Mouse (Mus musculus): Measurements from ENCODE around the gene Ncaph2. TPM values are rescaled to one million over a fixed set of nuclear protein-coding genes. Genes with fewer than 3 reads are reported as not detected.

Gene Ncaph2
- polyA plus RNA-seq, 1 experiment from 2014 or later, result 138 TPM

DNA sequence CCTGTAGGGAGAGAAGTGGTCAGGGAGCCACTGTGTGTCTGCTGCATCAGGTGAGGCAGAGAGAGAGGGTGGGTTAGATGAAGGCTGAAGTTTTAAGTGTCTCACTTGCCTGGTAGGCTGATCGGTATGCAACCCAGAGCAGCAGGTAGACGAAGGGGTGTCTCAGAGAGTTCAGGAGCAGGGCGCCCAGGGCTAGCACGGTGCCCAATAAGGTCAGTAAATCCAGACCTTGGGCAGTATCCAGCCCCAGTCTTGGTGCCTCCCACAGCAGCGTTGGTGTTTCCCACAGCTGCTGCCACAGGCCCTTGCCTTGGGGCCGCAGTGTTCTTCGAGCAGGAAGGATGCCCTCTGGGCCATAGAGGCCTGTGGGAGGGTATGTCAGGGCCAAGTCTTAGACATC lies 1.1 kb upstream of the Ncaph2 start:
- peak overlapping the region; percentile 90 for H3K4me3 ChIP-seq (replicated peaks; ENCODE audit: low read length)
- H3K27ac ChIP-seq (ENCODE audit: low read length), result no peak overlapping the region
- WGBS, result 86% methylated on average over 7 of the region's 7 CpGs
- peak overlapping the region; percentile 79 for H3K9ac ChIP-seq (replicated peaks; ENCODE audit: low read depth, low read length)
- no peaks in the 10 kb centered on the region for H3K27me3 ChIP-seq (replicated peaks; ENCODE audit: control insufficient read depth, insufficient read depth, low read length)
- ATAC-seq, result no peak
- H3K36me3 ChIP-seq (ENCODE audit: control insufficient read depth, insufficient read depth), result peaks cover 12% of the 10 kb centered on the region
- peak overlapping the region; percentile 83 for H3K4me2 ChIP-seq (ENCODE audit: low read length)
- no peaks in the 10 kb centered on the region for H3K9me3 ChIP-seq (ENCODE audit: control insufficient read depth, low read length)
- H3K4me1 ChIP-seq (replicated peaks; ENCODE audit: control insufficient read depth, insufficient read depth, low read length), result peaks cover 26% of the 10 kb centered on the region

DNA sequence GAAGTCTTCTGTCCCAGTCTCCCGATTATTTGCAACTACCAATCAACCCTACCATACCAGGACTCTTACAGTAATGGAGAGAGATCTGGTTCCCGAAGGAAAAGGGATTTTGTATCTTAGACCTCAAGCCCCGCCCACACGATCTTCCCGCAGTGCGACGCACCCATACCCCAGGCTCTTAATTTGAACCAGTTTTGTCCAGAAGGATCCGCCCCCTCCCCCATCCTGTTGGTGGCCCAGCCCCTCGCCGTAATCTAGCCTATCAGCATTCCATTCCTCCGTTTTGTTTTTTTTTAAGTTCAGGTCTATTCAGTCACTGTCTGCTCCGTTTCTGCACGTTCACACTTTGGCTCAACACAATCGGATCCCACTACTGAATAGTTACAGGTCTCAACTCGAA lies 853 bp downstream of the Ncaph2 start:
- peak; percentile 66 for ATAC-seq
- Histone ChIP-seq H3K27ac (ENCODE audit: low read length) (peak overlapping the region; percentile 81), H3K27me3 (replicated peaks; ENCODE audit: control insufficient read depth, insufficient read depth, low read length) (no peaks in the 10 kb centered on the region), H3K9ac (replicated peaks; ENCODE audit: low read depth, low read length) (peak overlapping the region; percentile 79), H3K4me2 (ENCODE audit: low read length) (peak overlapping the region; percentile 94), H3K9me3 (ENCODE audit: control insufficient read depth, low read length) (no peaks in the 10 kb centered on the region), H3K36me3 (ENCODE audit: control insufficient read depth, insufficient read depth) (peaks cover 14% of the 10 kb centered on the region), H3K4me1 (replicated peaks; ENCODE audit: control insufficient read depth, insufficient read depth, low read length) (peaks cover 26% of the 10 kb centered on the region), H3K4me3 (replicated peaks; ENCODE audit: low read length) (peak overlapping the region; percentile 90)
- under 1% methylated on average over 15 of the region's 15 CpGs for WGBS

- Histone ChIP-seq H3K9me3 (ENCODE audit: control insufficient read depth, low read length) (no peaks in the 10 kb centered on the region), H3K4me2 (ENCODE audit: low read length) (no peak overlapping the region), H3K27ac (ENCODE audit: low read length) (no peak overlapping the region), H3K27me3 (replicated peaks; ENCODE audit: control insufficient read depth, insufficient read depth, low read length) (no peaks in the 10 kb centered on the region), H3K9ac (replicated peaks; ENCODE audit: low read depth, low read length) (no peak overlapping the region), H3K4me1 (replicated peaks; ENCODE audit: control insufficient read depth, insufficient read depth, low read length) (peaks cover 26% of the 10 kb centered on the region), H3K36me3 (ENCODE audit: control insufficient read depth, insufficient read depth) (peaks cover 18% of the 10 kb centered on the region), H3K4me3 (replicated peaks; ENCODE audit: low read length) (no peak overlapping the region)
- WGBS, result 84% methylated on average over 3 of the region's 3 CpGs
- no peak for ATAC-seq
Measured at GRCm38 (mm10) chr15:89358784-89359183, 3.3 kb downstream of the Ncaph2 start.

- Histone ChIP-seq H3K9me3 (ENCODE audit: control insufficient read depth, low read length) (no peaks in the 10 kb centered on the region), H3K4me1 (replicated peaks; ENCODE audit: control insufficient read depth, insufficient read depth, low read length) (no peaks in the 10 kb centered on the region), H3K27ac (ENCODE audit: low read length) (no peak overlapping the region), H3K36me3 (ENCODE audit: control insufficient read depth, insufficient read depth) (peaks cover 47% of the 10 kb centered on the region), H3K4me2 (ENCODE audit: low read length) (no peak overlapping the region), H3K4me3 (replicated peaks; ENCODE audit: low read length) (no peak overlapping the region), H3K9ac (replicated peaks; ENCODE audit: low read depth, low read length) (no peak overlapping the region), H3K27me3 (replicated peaks; ENCODE audit: control insufficient read depth, insufficient read depth, low read length) (no peaks in the 10 kb centered on the region)
- ATAC-seq, result no peak
- 89% methylated on average over 7 of the region's 7 CpGs for WGBS
Measured at GRCm38 (mm10) chr15:89363051-89363450, 7.5 kb downstream of the Ncaph2 start.

DNA sequence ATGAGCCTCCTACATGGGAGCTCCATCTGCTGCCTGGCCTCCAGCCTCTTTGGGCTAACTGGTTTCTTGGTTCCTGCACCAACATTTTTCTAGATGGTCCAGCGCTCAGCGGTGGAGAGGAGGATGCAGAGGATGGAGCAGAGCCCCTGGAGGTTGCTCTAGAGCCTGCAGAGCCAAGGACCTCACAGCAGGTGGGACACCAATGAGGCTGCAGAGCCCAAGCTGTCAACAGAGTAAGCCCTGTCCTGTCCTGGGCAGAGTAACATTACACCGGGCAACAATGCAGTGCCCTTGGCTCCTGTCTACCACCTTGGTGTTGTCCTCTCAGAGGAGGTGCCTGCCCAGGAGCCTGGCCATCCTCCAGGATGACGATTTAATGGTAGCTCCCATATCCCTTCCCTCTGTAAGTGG lies 9.6 kb downstream of the Ncaph2 start:
- Histone ChIP-seq H3K27ac (ENCODE audit: low read length) (no peak overlapping the region), H3K4me3 (replicated peaks; ENCODE audit: low read length) (no peak overlapping the region), H3K9me3 (ENCODE audit: control insufficient read depth, low read length) (no peaks in the 10 kb centered on the region), H3K36me3 (ENCODE audit: control insufficient read depth, insufficient read depth) (peaks cover 58% of the 10 kb centered on the region), H3K4me2 (ENCODE audit: low read length) (no peak overlapping the region), H3K27me3 (replicated peaks; ENCODE audit: control insufficient read depth, insufficient read depth, low read length) (no peaks in the 10 kb centered on the region), H3K4me1 (replicated peaks; ENCODE audit: control insufficient read depth, insufficient read depth, low read length) (no peaks in the 10 kb centered on the region), H3K9ac (replicated peaks; ENCODE audit: low read depth, low read length) (no peak overlapping the region)
- ATAC-seq, result no peak
- WGBS, result 90% methylated on average over 4 of the region's 4 CpGs

DNA sequence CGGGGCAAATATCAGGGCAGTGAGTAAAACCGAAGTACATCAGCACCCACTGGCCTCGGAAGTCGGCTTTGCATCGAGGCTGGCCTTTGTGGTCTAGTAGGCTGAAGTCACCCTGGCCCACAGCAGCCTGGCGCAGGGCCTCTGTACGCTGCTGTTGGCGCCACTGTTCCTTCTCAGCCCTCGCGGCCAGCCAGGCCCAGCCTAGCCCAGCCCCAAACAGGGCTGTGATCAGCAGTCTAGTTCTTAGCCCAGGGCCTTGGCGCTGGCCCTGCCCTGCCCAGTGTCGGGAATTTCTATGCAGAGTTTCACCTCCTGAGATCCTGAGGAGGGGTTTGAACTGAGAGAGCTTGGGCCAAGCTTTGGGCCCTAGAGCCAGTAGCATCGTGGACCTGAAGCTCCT lies 16.5 kb downstream of the Ncaph2 start:
- ATAC-seq, result no peak
- peaks cover 10% of the 10 kb centered on the region for H3K27me3 ChIP-seq (replicated peaks; ENCODE audit: control insufficient read depth, insufficient read depth, low read length)
- no peaks in the 10 kb centered on the region for H3K9me3 ChIP-seq (ENCODE audit: control insufficient read depth, low read length)
- H3K27ac ChIP-seq (ENCODE audit: low read length), result no peak overlapping the region
- 89% methylated on average over 13 of the region's 13 CpGs for WGBS
- H3K4me3 ChIP-seq (replicated peaks; ENCODE audit: low read length), result no peak overlapping the region
- peaks cover 36% of the 10 kb centered on the region for H3K36me3 ChIP-seq (ENCODE audit: control insufficient read depth, insufficient read depth)
- no peak overlapping the region for H3K4me2 ChIP-seq (ENCODE audit: low read length)
- H3K4me1 ChIP-seq (replicated peaks; ENCODE audit: control insufficient read depth, insufficient read depth, low read length), result peaks cover 14% of the 10 kb centered on the region
- no peak overlapping the region for H3K9ac ChIP-seq (replicated peaks; ENCODE audit: low read depth, low read length)

GRCm38 (mm10) chr15:89372536-89372935 lies 17.0 kb downstream of the Ncaph2 start:
- H3K4me2 ChIP-seq (ENCODE audit: low read length), result peak overlapping the region; percentile 75
- no peak for ATAC-seq

DNA sequence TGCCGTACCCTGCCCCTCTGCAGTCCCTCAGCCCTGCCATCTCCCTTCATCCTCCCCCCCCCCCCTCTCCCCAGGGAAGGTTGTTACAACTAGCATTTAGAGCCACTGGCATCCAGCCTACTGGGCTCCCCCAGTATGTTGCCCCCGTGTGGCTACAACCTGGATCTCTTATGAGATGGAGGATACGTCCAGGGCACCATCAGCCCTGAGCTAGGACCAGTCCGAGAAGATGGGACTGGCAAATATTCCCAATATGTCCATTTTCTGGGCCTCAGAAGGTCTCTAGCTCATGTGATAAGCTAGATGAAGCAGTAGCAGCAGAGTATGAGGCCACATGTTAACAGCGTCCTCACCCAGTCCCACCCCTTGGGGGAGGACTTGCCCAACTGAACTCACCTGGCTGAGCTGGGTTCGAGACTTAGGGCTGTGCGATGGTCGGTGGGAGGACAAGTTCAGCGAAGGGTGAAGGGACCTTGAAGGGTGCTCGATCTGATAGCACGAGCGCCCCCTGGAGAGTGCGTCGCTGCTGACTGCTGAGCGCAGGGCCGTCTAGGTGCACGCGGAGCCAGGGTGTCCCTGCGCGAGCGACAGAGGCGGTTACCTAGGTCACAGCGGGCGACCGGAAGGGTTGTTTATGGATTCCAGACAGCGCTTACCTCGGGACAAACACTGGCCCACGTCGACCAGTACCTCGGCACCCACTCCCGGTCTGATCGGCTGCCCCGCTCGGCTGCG lies 17.7 kb downstream of the Ncaph2 start:
- peaks cover 14% of the 10 kb centered on the region for H3K4me1 ChIP-seq (replicated peaks; ENCODE audit: control insufficient read depth, insufficient read depth, low read length)

More at GRCm38 (mm10) chr15:89372536-89372935, 17.0 kb downstream of the Ncaph2 start:
- Histone ChIP-seq H3K27me3 (replicated peaks; ENCODE audit: control insufficient read depth, insufficient read depth, low read length) (peaks cover 15% of the 10 kb centered on the region), H3K9ac (replicated peaks; ENCODE audit: low read depth, low read length) (no peak overlapping the region), H3K9me3 (ENCODE audit: control insufficient read depth, low read length) (no peaks in the 10 kb centered on the region), H3K27ac (ENCODE audit: low read length) (no peak overlapping the region), H3K36me3 (ENCODE audit: control insufficient read depth, insufficient read depth) (peaks cover 36% of the 10 kb centered on the region), H3K4me3 (replicated peaks; ENCODE audit: low read length) (peak overlapping the region; percentile 89), H3K4me1 (replicated peaks; ENCODE audit: control insufficient read depth, insufficient read depth, low read length) (peaks cover 14% of the 10 kb centered on the region)
- 83% methylated on average over 7 of the region's 7 CpGs for WGBS

DNA sequence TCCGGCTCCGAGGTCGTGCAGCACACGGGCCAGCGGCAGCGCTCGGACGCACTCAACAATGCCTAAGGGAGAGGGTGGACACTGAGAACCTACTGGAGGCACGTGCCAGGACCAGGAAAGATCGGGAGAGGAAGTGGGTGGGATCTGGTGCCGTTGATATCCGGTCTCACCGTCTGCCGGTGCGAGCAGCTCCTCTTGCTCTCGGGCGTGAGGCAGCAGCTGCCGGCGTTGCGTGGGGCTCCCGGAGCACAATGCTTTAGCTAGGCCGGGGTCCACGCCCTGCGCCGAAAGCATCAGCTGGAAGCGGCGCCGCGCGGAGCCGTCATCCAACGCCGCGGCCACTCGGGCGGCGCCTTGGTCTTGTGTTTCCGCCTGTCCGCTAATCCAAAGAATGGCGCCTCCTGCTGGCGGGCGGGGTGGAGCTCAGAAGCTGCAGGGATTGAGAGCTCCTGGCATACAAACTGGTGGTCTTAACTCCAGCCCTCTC lies 18.3 kb downstream of the Ncaph2 start, which contains the start of gene Sco2:
Sco2 (minus strand) TSS at position 85 of the 487 bp plus-strand sequence.
- ATAC-seq, result peak; percentile 89
- H3K4me3 ChIP-seq (replicated peaks; ENCODE audit: low read length), result peak within 1 kb of the TSS; percentile 89
- H3K4me1 ChIP-seq (replicated peaks; ENCODE audit: control insufficient read depth, insufficient read depth, low read length), result peaks cover 20% of the 10 kb centered on the region
- WGBS, result under 1% methylated on average over 40 of the region's 42 CpGs
- H3K27me3 ChIP-seq (replicated peaks; ENCODE audit: control insufficient read depth, insufficient read depth, low read length), result peaks cover 28% of the 10 kb centered on the region
- H3K27ac ChIP-seq (ENCODE audit: low read length), result peak within 1 kb of the TSS; percentile 92
- H3K9ac ChIP-seq (replicated peaks; ENCODE audit: low read depth, low read length), result peak within 1 kb of the TSS; percentile 91
- no peaks in the 10 kb centered on the region for H3K9me3 ChIP-seq (ENCODE audit: control insufficient read depth, low read length)
- peak within 1 kb of the TSS; percentile 75 for H3K4me2 ChIP-seq (ENCODE audit: low read length)
- peaks cover 25% of the 10 kb centered on the region for H3K36me3 ChIP-seq (ENCODE audit: control insufficient read depth, insufficient read depth)

More for the DNA sequence above, 17.7 kb downstream of the Ncaph2 start:
- H3K36me3 ChIP-seq (ENCODE audit: control insufficient read depth, insufficient read depth), result peaks cover 29% of the 10 kb centered on the region
- no peaks in the 10 kb centered on the region for H3K9me3 ChIP-seq (ENCODE audit: control insufficient read depth, low read length)
- H3K27me3 ChIP-seq (replicated peaks; ENCODE audit: control insufficient read depth, insufficient read depth, low read length), result peaks cover 22% of the 10 kb centered on the region
- H3K27ac ChIP-seq (ENCODE audit: low read length), result peak overlapping the region; percentile 92
- H3K4me2 ChIP-seq (ENCODE audit: low read length), result peak overlapping the region; percentile 75
- 2% methylated on average over 35 of the region's 35 CpGs for WGBS
- H3K4me3 ChIP-seq (replicated peaks; ENCODE audit: low read length), result peak overlapping the region; percentile 89
- ATAC-seq, result peak; percentile 85
- H3K9ac ChIP-seq (replicated peaks; ENCODE audit: low read depth, low read length), result peak overlapping the region; percentile 91

Measured in forebrain, embryonic 16.5 days (tissue).